Mouse (Mus musculus) urinary bladder, adult 18-20 months (tissue): ENCODE measurements around the gene Muc3.
"Not testable (repeated sequence)": the region's sequence is repeated elsewhere in the genome, so short reads cannot be mapped to it uniquely, and the experiment has no call there.

Source experiments
- DNase-seq, 2 experiments: peaks; one replicate each; pipeline ENCODE4 v3.0.0; 2022; ENCODE audit warnings: low spot score in 2 of 2, mixed read lengths in 2 of 2

Gene Muc3

DNA sequence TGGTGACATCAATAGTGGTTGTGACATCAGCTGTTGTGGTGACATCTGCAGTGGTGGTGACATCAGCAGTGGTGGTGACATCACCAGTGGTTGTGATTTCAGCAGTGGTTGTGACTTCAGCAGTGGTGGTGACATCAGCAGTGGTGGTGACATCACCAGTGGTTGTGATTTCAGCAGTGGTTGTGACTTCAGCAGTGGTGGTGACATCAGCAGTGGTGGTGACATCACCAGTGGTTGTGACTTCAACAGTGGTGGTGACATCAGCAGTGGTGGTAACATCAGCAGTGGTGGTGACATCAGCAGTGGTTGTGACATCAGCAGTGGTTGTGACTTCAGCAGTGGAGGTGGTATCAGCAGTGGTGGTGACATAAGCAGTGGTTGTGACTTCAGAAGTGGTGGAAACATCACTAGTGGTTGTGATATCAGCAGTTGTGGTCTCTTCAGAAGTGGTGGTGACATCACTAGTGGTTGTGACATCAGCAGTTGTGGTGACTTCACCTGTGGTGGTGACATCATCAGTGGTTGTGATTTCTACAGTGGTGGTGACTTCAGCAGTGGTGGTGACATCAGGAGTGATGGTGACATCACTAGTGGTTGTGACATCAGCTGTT is at the start of gene Muc3:
Gene Muc3, minus strand, starts transcription at position 51 of the 611 bp plus-strand sequence.
- DNase-seq, result not testable (repeated sequence)

DNA sequence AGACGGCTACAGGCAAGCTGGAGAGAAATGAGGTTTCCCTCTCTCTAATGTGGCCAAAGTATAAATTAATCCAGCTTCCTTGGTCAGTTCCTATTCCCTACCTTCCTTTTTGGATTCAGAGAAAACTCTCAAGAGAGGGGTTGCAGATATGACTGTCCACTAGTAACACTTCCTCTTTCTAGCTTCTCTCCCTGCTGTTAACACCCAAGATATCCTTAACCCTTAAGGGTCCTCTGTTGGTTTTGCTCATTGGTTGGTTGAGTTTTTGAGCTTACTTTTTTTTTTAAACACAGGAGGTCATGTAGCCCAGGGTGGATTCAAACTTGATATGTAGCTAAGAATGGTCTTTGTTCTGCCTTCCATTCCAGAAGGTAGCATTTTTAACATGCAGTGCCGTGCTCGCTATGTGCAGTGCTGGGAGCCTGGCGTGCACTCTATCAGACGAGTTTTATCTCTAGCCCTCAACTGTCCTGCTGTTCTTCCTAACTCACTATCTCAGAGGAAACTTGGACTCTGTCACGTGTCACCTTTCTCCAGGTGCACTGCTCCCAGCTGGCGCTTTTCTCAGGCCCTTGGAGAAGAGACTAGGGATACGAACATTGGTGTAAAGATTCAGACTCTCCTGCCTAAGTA is 45.5 kb upstream of the Muc3 start:
- DNase-seq, result no peak

GRCm38 (mm10) chr5:137193279-137193952 is 44.3 kb upstream of the Muc3 start:
- no peak for DNase-seq

DNA sequence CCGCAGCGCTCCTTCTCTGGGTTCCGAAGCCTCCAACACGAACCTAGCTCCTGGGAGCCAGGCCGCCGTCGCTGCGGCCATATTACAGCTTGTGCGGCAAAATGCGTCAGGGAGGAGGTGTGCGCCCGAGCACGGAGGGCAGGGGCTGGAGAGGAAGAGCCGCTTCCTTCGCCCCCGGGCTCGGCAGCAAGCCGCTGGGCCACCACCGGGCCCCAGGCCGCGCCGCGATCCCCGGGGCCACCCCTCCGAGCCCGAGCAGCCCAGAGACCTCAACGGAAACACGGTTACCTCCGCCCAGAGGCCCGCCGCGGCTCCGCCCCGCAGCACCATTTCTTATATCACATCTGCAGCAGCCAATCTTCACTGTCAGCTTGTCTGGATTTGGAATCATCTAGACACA is 40.2 kb upstream of the Muc3 start:
- peak in 1 of 2 experiments; percentile 12 for DNase-seq

DNA sequence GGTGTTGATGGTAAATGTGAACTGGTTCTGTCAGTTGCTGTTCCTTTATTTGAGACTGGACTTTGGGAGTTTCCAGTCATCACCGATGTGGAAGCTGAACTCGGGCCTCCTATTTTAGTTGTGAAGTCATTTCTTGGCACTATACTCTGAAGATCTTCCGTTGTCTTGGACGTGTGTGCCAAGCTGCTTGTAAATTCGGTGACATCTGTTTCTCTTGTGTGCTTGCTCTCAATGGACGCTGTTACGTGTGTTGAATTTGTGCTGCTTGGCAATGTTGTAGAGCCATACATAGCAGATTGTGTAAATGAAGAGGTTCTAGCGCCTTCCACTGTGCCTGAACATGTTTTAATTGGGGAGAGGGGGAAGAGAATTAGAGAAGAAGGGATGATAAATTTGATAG is 36.2 kb upstream of the Muc3 start:
- no peak for DNase-seq

DNA sequence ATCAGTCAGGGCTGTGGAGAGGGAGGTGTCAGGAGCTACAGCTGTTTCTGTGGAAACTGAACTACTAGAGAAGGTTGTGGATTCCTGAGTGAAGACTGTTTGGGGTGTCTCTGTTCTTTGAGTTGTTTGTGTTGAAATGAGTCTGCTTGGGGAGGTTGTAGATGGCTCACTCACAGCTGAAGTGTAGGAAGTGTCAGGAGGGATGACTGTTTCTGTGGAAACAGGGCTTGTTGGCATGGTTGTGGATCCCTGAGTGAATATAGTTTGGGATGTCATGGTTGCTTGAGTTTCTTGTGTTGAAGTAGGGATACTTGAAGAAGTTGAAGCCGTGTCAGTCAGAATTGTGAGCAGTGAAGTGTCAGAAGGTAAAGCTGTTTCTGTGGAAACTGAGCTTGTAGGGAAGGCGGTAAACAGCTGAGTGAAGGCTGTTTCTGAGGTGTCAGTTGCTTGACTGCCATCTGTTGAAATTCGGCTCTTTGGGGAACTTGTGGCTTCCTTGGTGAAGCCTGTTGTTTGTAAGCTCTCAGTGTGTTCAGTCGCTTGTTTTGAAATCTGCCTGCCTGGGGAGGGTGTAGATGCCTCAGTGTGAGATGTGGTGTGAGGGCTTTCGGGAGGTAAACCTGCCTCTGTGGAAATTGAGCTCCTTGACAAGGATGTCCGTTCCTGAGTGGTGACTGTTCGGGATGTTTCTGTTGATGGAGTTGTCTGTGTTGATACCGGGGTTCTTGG is 30.7 kb upstream of the Muc3 start:
- no peak for DNase-seq

DNA sequence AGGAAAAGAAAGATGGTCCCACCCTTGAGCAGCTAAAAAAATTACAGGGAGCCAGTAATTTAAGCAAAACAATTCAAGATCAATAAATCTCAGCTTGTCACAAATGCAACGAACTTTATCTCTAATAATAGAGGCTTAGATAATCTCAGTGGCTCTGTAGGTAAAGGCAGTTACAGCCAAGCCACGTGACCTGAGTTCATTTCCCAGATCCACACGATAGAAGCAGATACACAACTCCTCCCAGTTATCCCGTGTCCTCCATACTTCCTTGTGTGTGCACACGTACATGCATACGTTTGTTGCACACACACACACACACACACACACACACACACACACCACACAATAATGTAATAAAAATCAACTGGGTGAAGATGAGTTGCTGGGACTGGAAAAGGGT is 24.8 kb upstream of the Muc3 start:
- no peak for DNase-seq

DNA sequence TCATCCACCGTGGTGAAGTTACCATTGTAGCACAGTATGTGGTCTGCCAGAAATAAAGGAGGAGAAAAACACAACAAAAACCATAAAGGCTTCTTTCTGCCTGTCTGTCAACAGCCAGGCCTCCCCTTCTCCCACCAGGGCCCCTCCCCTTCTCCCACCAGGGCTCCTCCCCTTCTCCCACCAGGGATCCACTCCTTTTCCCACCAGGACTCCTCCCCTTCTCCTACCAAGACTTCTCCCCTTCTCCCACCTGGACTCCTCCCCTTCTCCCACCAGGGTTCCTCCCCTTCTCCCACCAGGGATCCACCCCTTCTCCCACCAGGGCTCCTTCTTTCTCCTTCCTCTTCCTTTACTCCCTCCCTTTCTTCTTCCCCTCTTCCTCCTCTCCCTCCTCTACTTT is 23.5 kb upstream of the Muc3 start:
- no peak for DNase-seq

DNA sequence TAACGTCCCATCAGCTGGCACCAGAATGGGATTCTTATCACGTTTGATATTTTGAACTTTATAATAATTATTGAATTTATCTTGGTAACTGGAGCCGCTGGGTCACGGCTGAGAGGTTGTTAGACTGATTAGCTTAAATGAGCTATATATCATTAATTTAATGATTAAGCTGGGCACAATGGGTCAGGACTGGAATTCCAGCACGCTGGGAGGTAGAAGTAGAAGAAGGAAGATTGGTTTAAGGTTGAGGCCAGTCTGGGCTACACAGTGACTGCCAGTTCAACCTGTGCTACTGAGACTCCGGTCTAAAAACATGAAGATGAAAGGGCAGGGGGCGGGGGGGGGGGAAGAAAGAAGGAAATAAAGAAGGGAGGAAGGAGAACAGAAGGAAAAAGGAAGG is 22.4 kb upstream of the Muc3 start:
- DNase-seq, result no peak

DNA sequence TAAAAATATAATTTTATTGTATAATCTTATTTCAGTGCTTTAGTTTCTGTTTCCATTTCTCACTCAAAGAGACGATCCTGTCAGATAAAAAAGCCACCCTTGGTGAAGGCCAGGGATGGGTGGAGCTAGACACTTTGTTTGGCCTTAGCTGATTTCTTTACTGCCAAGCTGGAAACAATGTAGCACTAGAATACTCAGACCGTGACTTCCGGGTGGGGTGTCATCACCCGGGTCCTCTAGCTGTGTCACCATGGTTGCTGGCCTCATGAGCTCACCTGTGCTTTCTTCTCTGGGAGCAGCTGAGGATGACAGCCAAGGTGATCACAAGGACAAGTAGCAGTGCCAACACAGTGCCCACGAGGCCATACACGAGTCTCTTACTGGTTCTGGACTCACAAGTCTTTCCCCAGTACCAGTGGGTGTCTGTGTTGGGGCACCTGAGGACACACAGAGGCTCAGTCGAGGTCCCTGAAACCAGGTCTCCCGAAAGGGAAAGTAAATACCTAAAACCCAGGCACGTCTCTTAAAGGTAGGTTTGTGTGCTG is 21.8 kb upstream of the Muc3 start:
- no peak for DNase-seq

DNA sequence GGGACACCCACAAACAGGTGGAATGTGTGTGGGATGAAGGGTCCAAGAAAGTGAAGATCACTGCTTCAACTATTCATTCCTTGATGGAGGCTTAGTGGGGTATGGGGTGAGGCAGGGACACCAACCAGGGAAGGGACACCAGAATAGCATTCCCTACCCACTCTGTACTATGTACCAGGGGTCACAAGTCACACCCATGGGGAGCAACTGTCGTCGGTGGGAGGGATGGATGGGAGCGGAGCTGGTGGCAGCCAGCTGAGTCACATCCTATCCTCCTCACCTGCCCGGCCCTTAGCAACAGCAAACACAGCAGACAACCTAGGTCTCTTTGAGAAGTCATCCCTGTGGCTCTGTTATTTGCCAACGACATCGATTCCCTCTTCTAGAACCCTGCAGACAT is 18.4 kb upstream of the Muc3 start:
- no peak for DNase-seq

GRCm38 (mm10) chr5:137166012-137166411 is 16.9 kb upstream of the Muc3 start:
- no peak for DNase-seq

- DNase-seq, result no peak
These were observed 12.7 kb upstream of the Muc3 start for GRCm38 (mm10) chr5:137161853-137162252.

DNA sequence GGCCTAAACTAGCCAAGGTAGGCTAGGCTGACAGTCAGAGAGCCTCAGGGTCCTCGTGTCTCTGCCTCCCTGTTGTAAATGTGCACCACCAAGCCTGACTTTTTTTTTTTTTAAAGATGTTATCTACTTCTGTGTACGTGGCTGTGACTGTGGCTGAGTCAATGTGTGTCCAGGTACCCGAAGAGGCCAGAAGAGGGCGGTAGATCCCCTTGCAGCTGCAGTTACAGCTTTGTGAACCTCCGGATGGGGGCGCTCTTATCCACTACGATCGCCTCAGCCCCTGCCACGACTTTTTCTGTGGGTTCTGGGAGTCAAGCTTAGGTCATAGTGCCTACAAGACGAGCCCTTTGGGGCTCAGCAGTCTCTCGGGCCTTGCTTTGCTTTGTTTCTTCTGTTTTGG is 10.3 kb upstream of the Muc3 start:
- peak; percentile 5 to 6 for DNase-seq

- no peak for DNase-seq
These were observed 4.2 kb upstream of the Muc3 start for GRCm38 (mm10) chr5:137153289-137153688.

DNA sequence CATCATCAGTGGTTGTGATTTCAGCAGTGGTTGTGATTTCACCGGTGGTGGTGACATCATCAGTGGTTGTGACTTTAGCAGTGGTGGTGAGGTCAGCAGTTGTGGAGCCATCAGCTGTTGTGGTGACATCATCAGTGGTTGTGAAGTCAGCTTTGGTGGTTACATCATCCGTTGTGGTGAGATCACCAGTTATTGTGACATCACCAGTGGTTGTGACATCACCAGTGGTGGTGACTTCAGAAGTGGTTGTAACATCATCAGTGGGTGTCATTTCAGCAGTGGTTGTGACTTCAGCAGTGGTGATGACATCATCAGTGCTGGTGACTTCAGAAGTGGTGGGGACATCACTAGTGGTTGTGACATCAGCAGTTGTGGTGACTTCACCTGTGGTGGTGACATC is 3.5 kb upstream of the Muc3 start:
- DNase-seq, result no peak

GRCm38 (mm10) chr5:137140836-137141235 is 8.3 kb downstream of the Muc3 start:
- DNase-seq, result no peak

- no peak for DNase-seq
These were observed 10.1 kb downstream of the Muc3 start for GRCm38 (mm10) chr5:137138977-137139376.

GRCm38 (mm10) chr5:137134959-137135358 is 14.2 kb downstream of the Muc3 start:
- DNase-seq, result no peak

DNA sequence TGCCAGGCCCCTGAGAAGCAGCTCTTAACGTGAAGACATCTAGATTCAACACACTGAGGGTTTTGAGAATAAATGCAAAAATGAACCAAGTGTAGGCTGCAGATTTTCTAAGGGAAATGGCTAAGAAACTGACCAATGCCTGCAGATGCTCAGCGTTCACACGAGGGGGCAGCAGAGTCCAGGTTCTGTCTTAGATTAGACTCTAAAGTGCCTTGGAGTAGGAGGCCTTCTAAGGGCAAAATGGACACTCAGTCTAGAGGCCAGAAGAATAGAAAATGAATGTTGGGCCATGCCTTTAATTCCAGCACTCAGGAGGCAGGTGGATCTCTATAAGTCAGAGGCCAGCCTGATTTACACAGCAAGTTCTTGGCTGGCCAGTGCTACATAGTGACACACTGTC is 17.6 kb downstream of the Muc3 start:
- DNase-seq, result no peak

DNA sequence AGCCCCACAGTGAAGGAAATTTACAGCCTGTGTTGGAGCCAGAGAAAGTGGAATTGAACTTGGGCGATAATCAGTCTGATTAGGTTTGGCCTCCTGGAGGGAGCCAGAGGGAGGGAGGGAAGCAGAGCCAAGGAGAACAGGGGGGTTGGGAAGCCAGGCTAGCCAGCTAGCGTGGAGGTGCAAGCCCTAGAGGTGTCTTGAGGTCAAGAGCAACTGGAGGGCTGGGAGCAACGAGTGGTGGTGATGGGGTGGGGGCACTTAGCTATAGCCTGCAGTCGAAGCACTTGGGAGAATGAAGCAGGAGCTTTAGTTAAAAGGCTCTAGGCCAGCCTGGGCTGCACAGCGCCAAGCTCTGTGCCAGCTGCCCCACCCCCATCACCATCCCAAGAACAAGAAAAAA is 19.8 kb downstream of the Muc3 start:
- no peak for DNase-seq

DNA sequence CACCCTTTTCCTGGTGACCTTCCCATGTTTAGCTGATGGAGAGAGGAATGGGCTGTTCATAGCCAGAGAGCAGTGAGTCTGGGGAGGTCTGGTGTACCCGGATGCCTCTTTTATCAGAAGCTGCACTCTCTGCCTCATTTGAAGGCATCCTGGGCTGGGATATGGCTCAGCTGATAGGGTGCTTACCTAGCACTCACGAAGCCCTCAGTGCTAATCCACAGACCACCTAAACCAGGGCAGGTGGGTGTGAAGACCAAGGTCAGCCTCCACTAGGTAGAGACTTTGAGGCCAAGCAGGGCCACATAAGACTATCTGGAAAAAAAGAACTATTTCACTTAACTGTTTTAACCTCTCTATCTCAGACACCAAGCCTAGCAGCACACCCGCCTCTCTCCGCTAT is 25.6 kb downstream of the Muc3 start:
- no peak for DNase-seq
